Mouse (Mus musculus) G1E (cell line): ENCODE data around the gene Ccnt1.

Experiments
- CTCF ChIP-seq: IDR thresholded peaks from 2 replicates; pipeline ENCODE4 v1.5.1; 2012; ENCODE audit warnings: low read depth, low read length, inconsistent platforms, mixed read lengths
- GATA1 ChIP-seq: IDR thresholded peaks from 2 replicates; pipeline ENCODE4 v1.6.1; 2012; ENCODE audit warnings: borderline replicate concordance, low read length, inconsistent platforms, mixed read lengths
- TAL1 ChIP-seq: conservative IDR thresholded peaks from 2 replicates; pipeline ENCODE4 v1.6.1; 2012; ENCODE audit warnings: low read depth, low read length, inconsistent platforms, mixed read lengths

GRCm38 (mm10) chr15:98517380-98518355 lies 53.1 kb downstream of the Ccnt1 start:
- TF ChIP-seq TAL1 (no peak), CTCF (peak; percentile 95), GATA1 (no peak)
